ENCODE assay signal across 8 mouse cellular contexts in genomic region chr17:23828271-23829001, GRCm38 (mm10). TPM values are rescaled to one million over a fixed set of nuclear protein-coding genes. Genes with fewer than 3 reads are reported as not detected.
DNase-seq lines count a peak whose midpoint lies in the region; ATAC-seq and TF ChIP-seq lines count a peak whose summit lies in the region.

No protein-coding gene starts in this region.

- TF ChIP-seq CTCF in kidney, adult 2 months (conservative IDR thresholded peaks at IDR 0.05; ENCODE audit: insufficient read depth, insufficient read length, low read depth, low read length): no peak

- WGBS in kidney, adult 2 months: under 1% methylated on average over 47 of the region's 47 CpGs
- WGBS in intestine, embryonic 15.5 days: under 1% methylated on average over 47 of the region's 47 CpGs
- under 1% methylated on average over 47 of the region's 47 CpGs for WGBS in midbrain, embryonic 15.5 days

- H3K9ac ChIP-seq in intestine, embryonic 15.5 days: peak overlapping the region; percentile 73
- H3K9ac ChIP-seq in midbrain, embryonic 15.5 days: peak overlapping the region; percentile 91

- no peak for TF ChIP-seq POLR2A in kidney, adult 2 months (IDR thresholded peaks at IDR 0.05; ENCODE audit: low read depth, low read length)

- no peaks in the 10 kb centered on the region for H3K9me3 ChIP-seq in intestine, embryonic 15.5 days
- H3K9me3 ChIP-seq in midbrain, embryonic 15.5 days: no peaks in the 10 kb centered on the region

- H3K4me3 ChIP-seq in kidney, adult 2 months (ENCODE audit: insufficient read depth, low read depth, low read length): peak overlapping the region; percentile 71
- H3K4me3 ChIP-seq in intestine, embryonic 15.5 days (replicated peaks): peak overlapping the region; percentile 74
- H3K4me3 ChIP-seq in midbrain, embryonic 15.5 days: peak overlapping the region; percentile 95

- no peaks in the 10 kb centered on the region; the same call in 1 of the 2 replicates for H3K36me3 ChIP-seq in kidney, adult 2 months (ENCODE audit: control insufficient read depth, insufficient read depth, low read length)
- peaks cover 24% of the 10 kb centered on the region for H3K36me3 ChIP-seq in intestine, embryonic 15.5 days
- H3K36me3 ChIP-seq in midbrain, embryonic 15.5 days (replicated peaks): peaks cover 35% of the 10 kb centered on the region
- H3K36me3 ChIP-seq in splenic B cell, adult 2 months (ENCODE audit: control insufficient read depth, insufficient read depth, low read length, poor library complexity, severe bottlenecking): peaks cover 9% of the 10 kb centered on the region

- peak; percentile 83 for ATAC-seq in intestine, embryonic 15.5 days
- peak; percentile 83 for ATAC-seq in midbrain, embryonic 15.5 days (replicated peaks)

- DNase-seq in kidney, adult 2 months: peak; percentile 25
- no peak for DNase-seq in kidney, adult 18-20 months
- DNase-seq in cerebellum, adult 8-10 months: peak; percentile 59
- DNase-seq in frontal cortex, postnatal 25 days (ENCODE audit: low spot score in 2 of 2): peak; percentile 48 to 53
- peak; percentile 79 for DNase-seq in liver
- peak; percentile 68 for DNase-seq in splenic B cell, adult 2 months (ENCODE audit: low read depth, low spot score)

- peaks cover 3% of the 10 kb centered on the region; the same call in 1 of the 2 replicates for H3K4me1 ChIP-seq in kidney, adult 2 months (ENCODE audit: control insufficient read depth, insufficient read depth, low read length)
- H3K4me1 ChIP-seq in intestine, embryonic 15.5 days (replicated peaks): peaks cover 5% of the 10 kb centered on the region
- H3K4me1 ChIP-seq in midbrain, embryonic 15.5 days: peaks cover 20% of the 10 kb centered on the region

- no peaks in the 10 kb centered on the region for H3K27me3 ChIP-seq in kidney, adult 2 months (replicated peaks; ENCODE audit: control insufficient read depth, insufficient read depth, low read length)
- H3K27me3 ChIP-seq in intestine, embryonic 15.5 days (replicated peaks): 0 out of 2 replicates have a peak, but pooled peaks cover 2% of the 10 kb centered on the region
- 0 out of 2 replicates have a peak, but pooled peaks cover 1% of the 10 kb centered on the region for H3K27me3 ChIP-seq in midbrain, embryonic 15.5 days (replicated peaks)
- H3K27me3 ChIP-seq in splenic B cell, adult 2 months (ENCODE audit: control insufficient read depth, insufficient read depth, low read length, poor library complexity, severe bottlenecking): no peaks in the 10 kb centered on the region

- H3K4me2 ChIP-seq in intestine, embryonic 15.5 days (replicated peaks): peak overlapping the region; percentile 66
- H3K4me2 ChIP-seq in midbrain, embryonic 15.5 days: peak overlapping the region; percentile 81

- H3K27ac ChIP-seq in kidney, adult 2 months (ENCODE audit: insufficient read depth, low read depth, low read length): peak overlapping the region; percentile 4; the same call in 1 of the 2 replicates
- peak overlapping the region; percentile 82 for H3K27ac ChIP-seq in intestine, embryonic 15.5 days
- peak overlapping the region; percentile 91 for H3K27ac ChIP-seq in midbrain, embryonic 15.5 days

RNA-seq across cellular contexts. Expression of gene Elob, which starts 0.5 kb away (rescaled TPM):
- 687 and 762 TPM in 2 replicates for polyA plus RNA-seq in kidney, adult 2 months (2012; rRNA removed)
- 939 and 946 TPM in 2 replicates for polyA plus RNA-seq in intestine, embryonic 15.5 days (2015; fragmentation: Nextera tagmentation; extraction: Ambion mirVana)
- 1,171 and 1,223 TPM in 2 replicates for polyA plus RNA-seq in midbrain, embryonic 15.5 days (2015; fragmentation: Nextera tagmentation; extraction: Ambion mirVana)

RNA-seq across cellular contexts. Expression of gene Prss33, which starts 7.4 kb away (rescaled TPM):
- not detected in 2 replicates for polyA plus RNA-seq in kidney, adult 2 months (2012; rRNA removed)
- polyA plus RNA-seq in intestine, embryonic 15.5 days (2015; fragmentation: Nextera tagmentation; extraction: Ambion mirVana): 0.14 and 0.20 TPM in 2 replicates
- polyA plus RNA-seq in midbrain, embryonic 15.5 days (2015; fragmentation: Nextera tagmentation; extraction: Ambion mirVana): 0.15 and 0.22 TPM in 2 replicates

RNA-seq across cellular contexts. Expression of gene Prss32, which starts 15.2 kb away (rescaled TPM):
- polyA plus RNA-seq in kidney, adult 2 months (2012; rRNA removed): not detected in 2 replicates
- polyA plus RNA-seq in intestine, embryonic 15.5 days (2015; fragmentation: Nextera tagmentation; extraction: Ambion mirVana): 5.1 and 9.9 TPM in 2 replicates
- polyA plus RNA-seq in midbrain, embryonic 15.5 days (2015; fragmentation: Nextera tagmentation; extraction: Ambion mirVana): not detected in 2 replicates

RNA-seq across cellular contexts. Expression of gene Prss41, which starts 15.5 kb away (rescaled TPM):
- polyA plus RNA-seq in kidney, adult 2 months (2012; rRNA removed): 0.08 and 0.16 TPM in 2 replicates
- 2.1 and 3.3 TPM in 2 replicates for polyA plus RNA-seq in intestine, embryonic 15.5 days (2015; fragmentation: Nextera tagmentation; extraction: Ambion mirVana)
- 1.4 and 1.6 TPM in 2 replicates for polyA plus RNA-seq in midbrain, embryonic 15.5 days (2015; fragmentation: Nextera tagmentation; extraction: Ambion mirVana)

RNA-seq across cellular contexts. Expression of gene Srrm2, which starts 38.1 kb away (rescaled TPM):
- polyA plus RNA-seq in kidney, adult 2 months (2012; rRNA removed): 394 and 443 TPM in 2 replicates
- 408 and 435 TPM in 2 replicates for polyA plus RNA-seq in intestine, embryonic 15.5 days (2015; fragmentation: Nextera tagmentation; extraction: Ambion mirVana)
- 552 and 579 TPM in 2 replicates for polyA plus RNA-seq in midbrain, embryonic 15.5 days (2015; fragmentation: Nextera tagmentation; extraction: Ambion mirVana)

Comparison
In these comparisons a context has a peak if more than half of its experiments do, and no peak if none do; other contexts are left out.
1. H3K27ac ChIP-seq: peak in every context shown above with its lines; median percentile 91 in midbrain, embryonic 15.5 days; 82 in intestine, embryonic 15.5 days; 4 in kidney, adult 2 months.